In genomic region chr14:55557003-55557402, GRCm38 (mm10) we compare ENCODE assay signal across 8 mouse cellular contexts. TPM values are rescaled to one million over a fixed set of nuclear protein-coding genes. Genes with fewer than 3 reads are reported as not detected.
DNase-seq lines count a peak whose midpoint lies in the region; ATAC-seq and TF ChIP-seq lines count a peak whose summit lies in the region.

No protein-coding gene starts in this region.

- TF ChIP-seq CTCF in ES-Bruce4 (IDR thresholded peaks at IDR 0.05; ENCODE audit: low read depth, low read length): peak; percentile 91

- TF ChIP-seq POLR2A in ES-Bruce4 (IDR thresholded peaks at IDR 0.05; ENCODE audit: insufficient read depth, low read length): no peak

- TF ChIP-seq EP300 in ES-Bruce4 (IDR thresholded peaks at IDR 0.05; ENCODE audit: insufficient read depth, low read depth, low read length): 0 out of 2 replicates have a peak, but pooled peaks have one; percentile 48

- DNase-seq in adrenal gland, adult (ENCODE audit: inconsistent age in 2 of 2, low spot score in 1 of 2): peak; percentile 77 to 93
- DNase-seq in embryo, embryonic 10 days (ENCODE audit: low spot score): peak; percentile 84
- peak; percentile 89 for DNase-seq in induced T-regulatory cell, adult 2 months (ENCODE audit: low read depth)
- peak; percentile 73 to 77 for DNase-seq in left cerebral cortex, adult 18-20 months (ENCODE audit: low spot score in 2 of 2)
- peak; percentile 65 to 90 for DNase-seq in spleen, postnatal 10 days (ENCODE audit: low spot score in 2 of 2)

- H3K4me2 ChIP-seq in midbrain, embryonic 15.5 days: no peak overlapping the region

- ATAC-seq in megakaryocyte, adult 5-6 weeks (ENCODE audit: poor library complexity, severe bottlenecking): peak; percentile 39
- ATAC-seq in midbrain, embryonic 15.5 days (replicated peaks): no peak

- 32% methylated on average over 5 of the region's 5 CpGs for WGBS in midbrain, embryonic 15.5 days

- no peak overlapping the region for H3K9ac ChIP-seq in ES-Bruce4 (ENCODE audit: low read depth, poor library complexity, severe bottlenecking)
- no peak overlapping the region for H3K9ac ChIP-seq in midbrain, embryonic 15.5 days

- no peaks in the 10 kb centered on the region for H3K27me3 ChIP-seq in ES-Bruce4 (ENCODE audit: control insufficient read depth, insufficient read depth, low read length, poor library complexity, severe bottlenecking)
- H3K27me3 ChIP-seq in midbrain, embryonic 15.5 days (replicated peaks): no peaks in the 10 kb centered on the region

- H3K4me1 ChIP-seq in ES-Bruce4 (ENCODE audit: control insufficient read depth, insufficient read depth, low read length): peaks cover 1% of the 10 kb centered on the region
- peaks cover 20% of the 10 kb centered on the region for H3K4me1 ChIP-seq in midbrain, embryonic 15.5 days

- H3K9me3 ChIP-seq in ES-Bruce4 (replicated peaks; ENCODE audit: control insufficient read depth, insufficient read depth, low read length, poor library complexity, severe bottlenecking): no peaks in the 10 kb centered on the region
- H3K9me3 ChIP-seq in midbrain, embryonic 15.5 days: no peaks in the 10 kb centered on the region

- no peak overlapping the region for H3K27ac ChIP-seq in ES-Bruce4 (ENCODE audit: insufficient read depth, low read length)
- H3K27ac ChIP-seq in midbrain, embryonic 15.5 days: no peak overlapping the region

- H3K36me3 ChIP-seq in ES-Bruce4 (ENCODE audit: control insufficient read depth, insufficient read depth, low read length, poor library complexity, severe bottlenecking): no peaks in the 10 kb centered on the region
- no peaks in the 10 kb centered on the region for H3K36me3 ChIP-seq in midbrain, embryonic 15.5 days (replicated peaks)

- H3K4me3 ChIP-seq in ES-Bruce4 (ENCODE audit: low read depth, low read length): no peak overlapping the region
- no peak overlapping the region for H3K4me3 ChIP-seq in midbrain, embryonic 15.5 days

RNA-seq across cellular contexts. Expression of gene Dcaf11, which starts 2.8 kb away (rescaled TPM):
- polyA plus RNA-seq in ES-Bruce4 (2011; ENCODE audit: insufficient read depth, insufficient read length, low read depth, missing spikeins): 25.6 and 34.7 TPM in 2 replicates
- total RNA-seq in left cerebral cortex, adult 18-20 months (2021): 10 to 100 TPM; 83.6 to 86.8 TPM
- total RNA-seq in megakaryocyte, adult 5-6 weeks (2015): 41.6 and 47.3 TPM in 2 replicates
- total RNA-seq in megakaryocyte, adult 5-6 weeks (2017): 43.5 and 107 TPM in 2 replicates
- 129 and 135 TPM in 2 replicates for polyA plus RNA-seq in midbrain, embryonic 15.5 days (2015; fragmentation: Nextera tagmentation; extraction: Ambion mirVana)

RNA-seq across cellular contexts. Expression of gene A730061H03Rik, which starts 3.2 kb away (rescaled TPM):
- polyA plus RNA-seq in ES-Bruce4 (2011; ENCODE audit: insufficient read depth, insufficient read length, low read depth, missing spikeins): not detected in 2 replicates
- total RNA-seq in left cerebral cortex, adult 18-20 months (2021): not detected
- total RNA-seq in megakaryocyte, adult 5-6 weeks (2015): 2.1 and 4.1 TPM in 2 replicates
- total RNA-seq in megakaryocyte, adult 5-6 weeks (2017): 2.6 and 9.3 TPM in 2 replicates
- polyA plus RNA-seq in midbrain, embryonic 15.5 days (2015; fragmentation: Nextera tagmentation; extraction: Ambion mirVana): 1.4 TPM in 1 of 2 replicates, not detected in the other

RNA-seq across cellular contexts. Expression of gene Pck2, which starts 16.9 kb away (rescaled TPM):
- 18.0 and 21.2 TPM in 2 replicates for polyA plus RNA-seq in ES-Bruce4 (2011; ENCODE audit: insufficient read depth, insufficient read length, low read depth, missing spikeins)
- 10 to 100 TPM; 27.6 to 37.2 TPM for total RNA-seq in left cerebral cortex, adult 18-20 months (2021)
- 11.7 and 16.0 TPM in 2 replicates for total RNA-seq in megakaryocyte, adult 5-6 weeks (2015)
- 26.3 and 30.3 TPM in 2 replicates for total RNA-seq in megakaryocyte, adult 5-6 weeks (2017)
- 25.4 and 28.0 TPM in 2 replicates for polyA plus RNA-seq in midbrain, embryonic 15.5 days (2015; fragmentation: Nextera tagmentation; extraction: Ambion mirVana)

RNA-seq across cellular contexts. Expression of gene Fitm1, which starts 18.4 kb away (rescaled TPM):
- 1.5 TPM in 1 of 2 replicates, not detected in the other for polyA plus RNA-seq in ES-Bruce4 (2011; ENCODE audit: insufficient read depth, insufficient read length, low read depth, missing spikeins)
- total RNA-seq in left cerebral cortex, adult 18-20 months (2021): not detected
- 0.33 TPM in 1 of 2 replicates, not detected in the other for total RNA-seq in megakaryocyte, adult 5-6 weeks (2015)
- not detected in 2 replicates for total RNA-seq in megakaryocyte, adult 5-6 weeks (2017)
- 0.23 TPM in 1 of 2 replicates, not detected in the other for polyA plus RNA-seq in midbrain, embryonic 15.5 days (2015; fragmentation: Nextera tagmentation; extraction: Ambion mirVana)

RNA-seq across cellular contexts. Expression of gene Psme1, which starts 20.9 kb away (rescaled TPM):
- polyA plus RNA-seq in ES-Bruce4 (2011; ENCODE audit: insufficient read depth, insufficient read length, low read depth, missing spikeins): 188 and 199 TPM in 2 replicates
- 10 to 100 TPM; 47.2 to 58.6 TPM for total RNA-seq in left cerebral cortex, adult 18-20 months (2021)
- 707 and 794 TPM in 2 replicates for total RNA-seq in megakaryocyte, adult 5-6 weeks (2015)
- 278 and 305 TPM in 2 replicates for total RNA-seq in megakaryocyte, adult 5-6 weeks (2017)
- 215 and 217 TPM in 2 replicates for polyA plus RNA-seq in midbrain, embryonic 15.5 days (2015; fragmentation: Nextera tagmentation; extraction: Ambion mirVana)
